Mouse (Mus musculus) C2C12 (cell line): Measurements from ENCODE around the gene Sh3bp4.

Source experiments
- CEBPB ChIP-seq: IDR thresholded peaks from one replicate; pipeline ENCODE4 v1.6.1; 2011; ENCODE audit warnings: low read depth, mild to moderate bottlenecking, control low read depth, moderate library complexity
- CTCF ChIP-seq: IDR thresholded peaks from one replicate; pipeline ENCODE4 v1.5.1; 2011; ENCODE audit not compliant: control insufficient read depth, insufficient read depth, insufficient read length
- FOSL1 ChIP-seq: IDR thresholded peaks from one replicate; pipeline ENCODE4 v1.8.0; 2011; ENCODE audit warnings: mild to moderate bottlenecking, low read length; ENCODE audit not compliant: poor library complexity, insufficient read depth, severe bottlenecking
- MAX ChIP-seq: IDR thresholded peaks from one replicate; pipeline ENCODE4 v1.6.1; 2011; ENCODE audit warnings: mild to moderate bottlenecking, control low read depth
- MYOD1 ChIP-seq: IDR thresholded peaks from one replicate; pipeline ENCODE4 v1.6.1; 2011; ENCODE audit warnings: low read depth; ENCODE audit not compliant: control insufficient read depth, insufficient read length
- MYOG ChIP-seq: IDR thresholded peaks from one replicate; pipeline ENCODE4 v1.6.1; 2011; ENCODE audit not compliant: control insufficient read depth, insufficient read length; ENCODE audit errors: extremely low read depth
- USF1 ChIP-seq: IDR thresholded peaks from one replicate; pipeline ENCODE4 v1.6.1; 2011; ENCODE audit warnings: low read depth, mild to moderate bottlenecking, control low read depth, moderate library complexity

GRCm38 (mm10) chr1:89117062-89117461 lies 46.8 kb downstream of the Sh3bp4 start:
- TF ChIP-seq USF1 (no peak), MYOG (no peak), CTCF (no peak), MYOD1 (no peak), FOSL1 (no peak), MAX (no peak), CEBPB (no peak)
